Mouse (Mus musculus) urinary bladder, postnatal 25 days (tissue): ENCODE data around the gene Lats1.
"Not testable (repeated sequence)": the region's sequence is repeated elsewhere in the genome, so short reads cannot be mapped to it uniquely, and the experiment has no call there.

ENCODE experiments used
- DNase-seq: peaks from one replicate; pipeline ENCODE4 v3.0.0; 2022; ENCODE audit warnings: low spot score

Lats1 gene

GRCm38 (mm10) chr10:7726501-7726812, 45.4 kb downstream of the Lats1 start:
- DNase-seq = no peak

GRCm38 (mm10) chr10:7727011-7727410, 46.0 kb downstream of the Lats1 start:
- no peak for DNase-seq

- no peak for DNase-seq
These were observed 50.6 kb downstream of the Lats1 start for GRCm38 (mm10) chr10:7731582-7731981.

GRCm38 (mm10) chr10:7737122-7737521, 56.1 kb downstream of the Lats1 start:
- no peak for DNase-seq

DNA sequence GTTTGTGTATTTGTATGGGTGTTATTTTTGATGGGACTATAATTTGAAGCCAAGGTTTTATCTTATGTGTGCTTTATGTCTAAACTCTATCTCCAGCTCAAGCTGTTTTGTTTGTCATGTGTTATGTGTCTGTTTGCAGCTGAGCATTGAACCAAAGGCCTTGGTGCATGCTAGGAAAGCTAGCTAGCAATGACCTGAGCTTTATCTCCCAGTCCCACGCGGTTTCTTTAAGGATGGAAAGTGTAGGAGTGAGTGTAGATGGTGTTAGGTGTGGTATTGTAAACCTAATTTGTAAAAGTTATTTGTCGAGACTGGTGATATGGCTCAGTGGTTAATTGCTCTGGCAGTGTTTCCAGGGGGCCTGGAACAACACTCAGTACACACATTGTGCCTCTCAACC, 56.9 kb downstream of the Lats1 start:
- DNase-seq = no peak

- DNase-seq = not testable (repeated sequence)
These were observed 64.5 kb downstream of the Lats1 start for GRCm38 (mm10) chr10:7745528-7745927.

- no peak for DNase-seq
These were observed 67.7 kb downstream of the Lats1 start for GRCm38 (mm10) chr10:7748752-7749151.

DNA sequence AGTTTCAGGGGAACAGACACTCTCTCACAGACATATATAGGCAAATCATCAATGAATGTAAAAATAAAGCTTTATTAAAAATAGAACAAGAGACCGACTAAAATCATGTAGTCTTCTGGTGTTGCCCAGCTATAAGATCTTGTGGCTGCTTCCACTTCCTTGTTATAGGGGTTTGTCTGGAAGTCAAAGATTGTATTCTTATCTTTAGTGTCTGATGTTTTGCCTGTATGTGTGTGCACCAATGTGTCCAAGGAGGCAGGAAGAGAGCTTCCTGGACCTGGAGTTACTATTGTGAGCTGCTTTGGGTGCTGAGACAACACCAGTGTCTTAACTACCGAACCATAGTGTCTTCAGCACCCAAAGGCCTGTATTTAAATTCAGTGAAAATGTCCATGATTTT, 76.5 kb downstream of the Lats1 start:
- DNase-seq = no peak
